19 mouse cellular contexts compared by ENCODE assay signal in the genomic region with DNA sequence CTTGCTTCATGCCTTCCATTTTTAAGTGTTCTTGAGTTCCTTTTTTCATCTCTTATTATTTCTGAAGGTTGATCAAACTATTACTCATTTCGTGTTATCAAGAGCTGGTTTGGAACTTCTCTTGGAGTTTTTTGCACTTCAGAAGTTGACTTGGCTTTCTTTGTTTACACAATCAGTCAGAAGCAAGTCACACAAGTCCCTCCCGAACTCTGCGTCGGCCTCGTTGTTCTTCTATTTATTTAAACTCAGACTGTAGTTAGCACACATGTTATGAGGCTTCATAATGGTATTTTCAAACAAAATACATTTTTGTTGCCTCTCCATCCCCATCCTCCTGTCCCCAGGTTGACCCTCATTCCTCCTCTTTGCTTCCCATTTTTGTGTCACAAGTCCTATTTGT. TPM values are rescaled to one million over a fixed set of nuclear protein-coding genes. Genes with fewer than 3 reads are reported as not detected.
DNase-seq lines count a peak whose midpoint lies in the region; ATAC-seq and TF ChIP-seq lines count a peak whose summit lies in the region.
"Had no signal": no experiment of that assay in that cellular context is flagged by ENCODE, and none has a peak within 500 bp of the region (broad histone marks: within the 10 kb centered on the region; RNA-seq: fewer than 3 reads in every experiment).

No protein-coding gene starts in this region.

- H3K4me3 ChIP-seq in lung, postnatal 0 days (ENCODE audit: low read depth, low read length): no peak overlapping the region
- H3K4me3 ChIP-seq in stomach, postnatal 0 days (ENCODE audit: low read depth, low read length): no peak overlapping the region
- H3K4me3 ChIP-seq: embryonic facial prominence, embryonic 10.5 days; embryonic facial prominence, embryonic 12.5 days; forebrain, embryonic 13.5 days; forebrain, embryonic 15.5 days had no signal

- no peak overlapping the region for H3K4me2 ChIP-seq in lung, postnatal 0 days (replicated peaks; ENCODE audit: low read depth, low read length)
- H3K4me2 ChIP-seq in stomach, postnatal 0 days (replicated peaks; ENCODE audit: low read depth): no peak overlapping the region
- H3K4me2 ChIP-seq: embryonic facial prominence, embryonic 12.5 days; forebrain, embryonic 13.5 days; forebrain, embryonic 15.5 days had no signal

- H3K9ac ChIP-seq in lung, postnatal 0 days (replicated peaks; ENCODE audit: low read depth): no peak overlapping the region
- no peak overlapping the region for H3K9ac ChIP-seq in stomach, postnatal 0 days (ENCODE audit: low read length)
- H3K9ac ChIP-seq: embryonic facial prominence, embryonic 12.5 days; forebrain, embryonic 13.5 days; forebrain, embryonic 15.5 days had no signal

- H3K9me3 ChIP-seq in lung, postnatal 0 days (ENCODE audit: low read length): no peaks in the 10 kb centered on the region
- H3K9me3 ChIP-seq in stomach, postnatal 0 days (ENCODE audit: control insufficient read depth, low read length): no peaks in the 10 kb centered on the region
- H3K9me3 ChIP-seq: embryonic facial prominence, embryonic 10.5 days; embryonic facial prominence, embryonic 12.5 days; forebrain, embryonic 13.5 days; forebrain, embryonic 15.5 days had no signal

- H3K27me3 ChIP-seq in lung, postnatal 0 days (replicated peaks; ENCODE audit: insufficient read depth, low read length): no peaks in the 10 kb centered on the region
- H3K27me3 ChIP-seq in stomach, postnatal 0 days (ENCODE audit: control insufficient read depth, insufficient read depth, low read length): no peaks in the 10 kb centered on the region
- H3K27me3 ChIP-seq: embryonic facial prominence, embryonic 12.5 days; forebrain, embryonic 13.5 days; forebrain, embryonic 15.5 days had no signal

- TF ChIP-seq EP300 in lung, postnatal 0 days (IDR thresholded peaks at IDR 0.05): no peak
- no peak for TF ChIP-seq EP300 in stomach, postnatal 0 days (optimal IDR thresholded peaks at IDR 0.05)

- no peak for ATAC-seq in lung, postnatal 0 days
- ATAC-seq in stomach, postnatal 0 days (ENCODE audit: low FRiP score, low TSS enrichment): peak; percentile 86; the same call in 1 of the 2 replicates
- ATAC-seq: forebrain, embryonic 13.5 days; forebrain, embryonic 15.5 days had no signal

- H3K27ac ChIP-seq in lung, postnatal 0 days (ENCODE audit: low read length): no peak overlapping the region
- no peak overlapping the region for H3K27ac ChIP-seq in stomach, postnatal 0 days (replicated peaks)
- H3K27ac ChIP-seq: embryonic facial prominence, embryonic 10.5 days; embryonic facial prominence, embryonic 12.5 days; forebrain, embryonic 13.5 days; forebrain, embryonic 15.5 days had no signal

- H3K36me3 ChIP-seq in lung, postnatal 0 days (ENCODE audit: insufficient read depth, low read length): no peaks in the 10 kb centered on the region
- no peaks in the 10 kb centered on the region for H3K36me3 ChIP-seq in stomach, postnatal 0 days (ENCODE audit: control insufficient read depth, insufficient read depth, low read length)
- H3K36me3 ChIP-seq: embryonic facial prominence, embryonic 10.5 days; embryonic facial prominence, embryonic 12.5 days; forebrain, embryonic 15.5 days had no signal

- TF ChIP-seq CTCF in lung, postnatal 0 days (IDR thresholded peaks at IDR 0.05): no peak
- no peak for TF ChIP-seq CTCF in stomach, postnatal 0 days (IDR thresholded peaks at IDR 0.05; ENCODE audit: low read depth)

- peak; percentile 59 for DNase-seq in lung, postnatal 0 days (ENCODE audit: low spot score)
- DNase-seq in lung, postnatal 36 days: no peak
- peak; percentile 31 for DNase-seq in urinary bladder, postnatal 14 days (ENCODE audit: low spot score)
- DNase-seq in urinary bladder, postnatal 25 days (ENCODE audit: low spot score): no peak
- DNase-seq in stomach, postnatal 0 days (ENCODE audit: low spot score): peak; percentile 60
- DNase-seq in embryo, embryonic 10 days (ENCODE audit: low spot score): no peak
- DNase-seq: adrenal gland, adult 2 months; adrenal gland, postnatal 10 days; adrenal gland, postnatal 25 days; cerebellum, adult 11 months; cerebellum, adult 18-20 months; cerebellum, adult 8-10 months; cerebellum, adult 9-11 months; cerebellum, postnatal 14 days; cerebellum, postnatal 36 days had no signal

- H3K4me1 ChIP-seq in lung, postnatal 0 days (ENCODE audit: insufficient read depth, low read depth, low read length): no peaks in the 10 kb centered on the region
- H3K4me1 ChIP-seq in stomach, postnatal 0 days (replicated peaks; ENCODE audit: control insufficient read depth, insufficient read depth): no peaks in the 10 kb centered on the region
- H3K4me1 ChIP-seq: embryonic facial prominence, embryonic 10.5 days; embryonic facial prominence, embryonic 12.5 days; forebrain, embryonic 13.5 days; forebrain, embryonic 15.5 days had no signal

- WGBS in lung, postnatal 0 days: 18% methylated on average over 5 of the region's 5 CpGs
- WGBS in stomach, postnatal 0 days: 17% methylated on average over 5 of the region's 5 CpGs

RNA-seq across cellular contexts. Expression of gene Adgrg6, which starts 55.6 kb away (rescaled TPM):
- 22.1 and 28.3 TPM in 2 replicates for polyA plus RNA-seq in lung, postnatal 0 days (2015; fragmentation: Nextera tagmentation; extraction: Ambion mirVana)
- 8.1 and 8.7 TPM in 2 replicates for polyA plus RNA-seq in stomach, postnatal 0 days (2015; fragmentation: Nextera tagmentation; extraction: Ambion mirVana)

Comparison
In these comparisons a context has a peak if more than half of its experiments do, and no peak if none do; other contexts are left out.
1. DNase-seq: peak in lung, postnatal 0 days (single experiment), urinary bladder, postnatal 14 days (single experiment) and stomach, postnatal 0 days (single experiment); none in lung, postnatal 36 days (single experiment), urinary bladder, postnatal 25 days (single experiment) and embryo, embryonic 10 days (single experiment).